Mouse (Mus musculus) spleen, adult 2 months (tissue): Measurements from ENCODE around the gene Apopt1.

ENCODE experiments used
- CTCF ChIP-seq: fragments of 200-500 bp; IDR thresholded peaks from 2 replicates; pipeline ENCODE4 v1.5.1; 2011; ENCODE audit warnings: mild to moderate bottlenecking, inconsistent platforms; ENCODE audit not compliant: insufficient read depth, insufficient read length, insufficient replicate concordance; ENCODE audit errors: extremely low read depth
- POLR2A ChIP-seq: fragments of 200-500 bp; IDR thresholded peaks from 2 replicates; pipeline ENCODE4 v1.6.1; 2011; ENCODE audit warnings: low read depth, low read length, inconsistent platforms

GRCm38 (mm10) chr12:111668457-111668912 lies 44.6 kb upstream of the Apopt1 start:
- TF ChIP-seq POLR2A (no peak), CTCF (peak; percentile 93; the same call in 1 of the 2 replicates)
